Mouse (Mus musculus): ENCODE data around the gene Rpp38. TPM values are rescaled to one million over a fixed set of nuclear protein-coding genes. Genes with fewer than 3 reads are reported as not detected.
A peak's percentile ranks its signal among the peaks of the same experiment; 100 is the strongest.

The Rpp38 gene
- polyA plus RNA-seq, 1 experiment from 2014 or later = 10.6 TPM

DNA sequence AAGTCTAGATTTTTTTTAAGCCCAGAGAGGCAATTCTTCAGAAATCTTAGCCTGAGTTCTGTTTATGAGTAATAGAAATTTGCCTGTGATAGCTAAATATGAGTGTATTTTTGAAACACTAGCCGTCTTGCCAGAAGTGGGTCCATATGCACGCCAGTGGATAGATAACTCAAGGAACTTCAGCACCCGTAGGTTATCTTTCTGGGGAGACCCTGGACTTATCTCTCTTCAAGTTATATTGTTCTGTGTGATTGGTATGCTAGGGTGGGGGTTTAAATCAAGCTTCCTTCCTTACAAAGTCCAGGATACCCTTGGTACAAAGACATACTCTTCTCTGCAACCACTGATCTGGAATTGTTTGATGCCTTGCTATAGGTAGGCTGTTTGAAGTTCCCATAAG is 46.7 kb downstream of the Rpp38 start:
- H3K27ac ChIP-seq = 0 out of 2 replicates have a peak overlapping the region, but pooled peaks have one; percentile 34
- peak overlapping the region; percentile 73 for H3K4me3 ChIP-seq
- no peak for ATAC-seq (replicated peaks; ENCODE audit: insufficient number of reproducible peaks, insufficient read depth, low FRiP score, low read depth)
- H3K4me1 ChIP-seq (replicated peaks) = peaks cover 18% of the 10 kb centered on the region
- no peaks in the 10 kb centered on the region for H3K9me3 ChIP-seq (replicated peaks)
- no peaks in the 10 kb centered on the region for H3K36me3 ChIP-seq
- WGBS = 31% methylated on average over 3 of the region's 3 CpGs
- peak overlapping the region; percentile 3; the same call in 1 of the 2 replicates for H3K9ac ChIP-seq
- no peaks in the 10 kb centered on the region for H3K27me3 ChIP-seq
- peak overlapping the region; percentile 83 for H3K4me2 ChIP-seq

GRCm38 (mm10) chr2:3285181-3285530 is 47.3 kb downstream of the Rpp38 start:
- Histone ChIP-seq H3K4me3 (peak overlapping the region; percentile 73), H3K27ac (peak overlapping the region; percentile 89), H3K9ac (peak overlapping the region; percentile 84), H3K9me3 (replicated peaks) (no peaks in the 10 kb centered on the region), H3K4me2 (peak overlapping the region; percentile 83), H3K4me1 (replicated peaks) (peaks cover 18% of the 10 kb centered on the region), H3K27me3 (no peaks in the 10 kb centered on the region), H3K36me3 (no peaks in the 10 kb centered on the region)
- under 1% methylated on average over 6 of the region's 6 CpGs for WGBS
- ATAC-seq (replicated peaks; ENCODE audit: insufficient number of reproducible peaks, insufficient read depth, low FRiP score, low read depth) = no peak

GRCm38 (mm10) chr2:3284473-3285180 is 47.8 kb downstream of the Rpp38 start:
- Histone ChIP-seq H3K4me1 (replicated peaks) (peaks cover 18% of the 10 kb centered on the region), H3K36me3 (no peaks in the 10 kb centered on the region), H3K9ac (peak overlapping the region; percentile 84), H3K4me3 (peak overlapping the region; percentile 73), H3K27me3 (no peaks in the 10 kb centered on the region), H3K9me3 (replicated peaks) (no peaks in the 10 kb centered on the region), H3K4me2 (peak overlapping the region; percentile 83), H3K27ac (peak overlapping the region; percentile 89)
- WGBS = under 1% methylated on average over 54 of the region's 60 CpGs
- ATAC-seq (replicated peaks; ENCODE audit: insufficient number of reproducible peaks, insufficient read depth, low FRiP score, low read depth) = peak; percentile 20

DNA sequence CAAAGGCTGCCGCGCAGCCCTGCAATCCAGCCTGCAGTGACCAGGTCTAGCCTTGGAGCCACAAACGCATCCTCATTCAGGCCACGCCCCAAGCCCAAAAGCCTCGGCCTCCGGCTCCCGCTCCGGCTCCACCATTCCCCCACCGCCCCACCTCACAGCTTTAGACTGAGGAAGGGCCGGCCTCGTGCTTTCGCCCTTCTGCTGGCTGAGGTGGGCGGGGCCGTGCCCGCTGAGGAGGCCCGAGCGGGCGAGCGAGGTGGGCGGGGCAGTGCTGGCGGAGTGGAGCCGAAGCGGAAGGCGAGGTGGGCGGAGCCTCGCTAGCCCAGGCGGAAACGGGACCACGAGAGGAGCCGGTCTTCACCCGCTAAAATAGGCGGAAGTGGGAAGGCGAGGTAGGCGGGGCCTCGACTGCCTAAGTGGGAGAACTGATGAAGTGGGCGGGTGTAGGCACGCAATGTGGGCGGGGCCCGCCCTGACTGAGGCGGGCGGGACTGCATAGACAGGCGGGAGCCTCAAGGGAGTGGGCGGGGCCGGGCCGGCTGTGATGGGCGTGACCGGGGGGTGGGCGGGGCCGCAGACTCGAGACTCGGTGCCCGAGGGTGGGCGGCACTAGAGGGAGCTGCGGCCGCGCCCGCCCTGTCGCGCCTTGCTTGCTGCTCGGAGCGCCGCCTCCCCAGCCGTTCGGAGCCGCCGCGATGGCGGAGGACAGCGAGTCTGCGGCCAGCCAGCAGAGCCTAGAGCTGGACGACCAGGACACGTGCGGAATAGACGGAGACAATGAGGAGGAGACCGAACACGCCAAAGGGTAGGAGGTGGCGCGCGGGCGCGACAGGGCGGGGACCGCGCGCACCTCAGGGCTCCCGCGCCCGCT is 48.6 kb downstream of the Rpp38 start, which contains the start of gene Nmt2:
Gene Nmt2 (plus strand): TSS at position 611 of the 871 bp plus-strand sequence.
- H3K9me3 ChIP-seq (replicated peaks) = no peaks in the 10 kb centered on the region
- peak within 1 kb of the TSS; percentile 73 for H3K4me3 ChIP-seq
- peak within 1 kb of the TSS; percentile 84 for H3K9ac ChIP-seq
- H3K36me3 ChIP-seq = no peaks in the 10 kb centered on the region
- no peaks in the 10 kb centered on the region for H3K27me3 ChIP-seq
- peaks cover 18% of the 10 kb centered on the region for H3K4me1 ChIP-seq (replicated peaks)
- ATAC-seq (replicated peaks; ENCODE audit: insufficient number of reproducible peaks, insufficient read depth, low FRiP score, low read depth) = peak; percentile 97
- H3K27ac ChIP-seq = peak within 1 kb of the TSS; percentile 89
- peak within 1 kb of the TSS; percentile 83 for H3K4me2 ChIP-seq
- under 1% methylated on average over 80 of the region's 88 CpGs for WGBS

GRCm38 (mm10) chr2:3282866-3283601 is 49.4 kb downstream of the Rpp38 start:
- peaks cover 18% of the 10 kb centered on the region for H3K4me1 ChIP-seq (replicated peaks)
- H3K4me3 ChIP-seq = peak overlapping the region; percentile 73
- ATAC-seq (replicated peaks; ENCODE audit: insufficient number of reproducible peaks, insufficient read depth, low FRiP score, low read depth) = no peak
- H3K4me2 ChIP-seq = peak overlapping the region; percentile 83
- no peaks in the 10 kb centered on the region for H3K36me3 ChIP-seq
- no peaks in the 10 kb centered on the region for H3K9me3 ChIP-seq (replicated peaks)
- H3K9ac ChIP-seq = peak overlapping the region; percentile 60
- H3K27me3 ChIP-seq = no peaks in the 10 kb centered on the region
- peak overlapping the region; percentile 88 for H3K27ac ChIP-seq
- WGBS = 12% methylated on average over 12 of the region's 12 CpGs

DNA sequence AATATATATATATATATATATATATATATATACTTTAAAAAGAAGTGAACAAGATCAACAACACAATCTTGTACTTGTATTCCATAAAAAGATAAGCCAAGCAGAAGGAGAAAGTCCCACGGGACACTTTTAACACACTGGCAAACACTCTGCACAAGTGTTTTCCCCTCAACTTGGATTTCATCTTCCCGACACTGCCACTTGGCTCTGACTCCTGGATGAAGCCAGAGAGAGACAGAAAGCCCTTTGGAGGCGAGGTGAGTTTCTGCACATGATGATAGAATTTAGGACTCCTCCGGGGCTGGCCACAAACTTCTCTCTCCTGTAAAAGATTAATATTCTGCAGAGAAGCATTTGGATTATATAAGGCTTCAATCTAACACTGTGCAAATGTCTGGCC is 51.1 kb downstream of the Rpp38 start:
- H3K9ac ChIP-seq = no peak overlapping the region
- H3K36me3 ChIP-seq = no peaks in the 10 kb centered on the region
- H3K4me2 ChIP-seq = no peak overlapping the region
- no peaks in the 10 kb centered on the region for H3K9me3 ChIP-seq (replicated peaks)
- H3K4me3 ChIP-seq = no peak overlapping the region
- H3K27ac ChIP-seq = no peak overlapping the region
- 67% methylated on average over 4 of the region's 4 CpGs for WGBS
- ATAC-seq (replicated peaks; ENCODE audit: insufficient number of reproducible peaks, insufficient read depth, low FRiP score, low read depth) = no peak
- H3K27me3 ChIP-seq = no peaks in the 10 kb centered on the region
- H3K4me1 ChIP-seq (replicated peaks) = peaks cover 18% of the 10 kb centered on the region

Other genes starting within 250 kb of the Rpp38 start
- 21.8 and 27.0 TPM in 2 replicates for gene Fam171a1, start 218.4 kb downstream of the Rpp38 start, polyA plus RNA-seq (2015; fragmentation: Nextera tagmentation; extraction: Ambion mirVana)
- 26.4 and 30.6 TPM in 2 replicates for gene Nmt2, start 48.4 kb downstream of the Rpp38 start, polyA plus RNA-seq (2015; fragmentation: Nextera tagmentation; extraction: Ambion mirVana)
- 0.34 and 0.38 TPM in 2 replicates for gene Acbd7, start 3.5 kb upstream of the Rpp38 start, polyA plus RNA-seq (2015; fragmentation: Nextera tagmentation; extraction: Ambion mirVana)
- gene Olah, start 64.6 kb upstream of the Rpp38 start, polyA plus RNA-seq (2015; fragmentation: Nextera tagmentation; extraction: Ambion mirVana) = not detected in 2 replicates
- 0.47 and 1.0 TPM in 2 replicates for gene Meig1, start 90.0 kb upstream of the Rpp38 start, polyA plus RNA-seq (2015; fragmentation: Nextera tagmentation; extraction: Ambion mirVana)
- gene Dclre1c, start 91.5 kb upstream of the Rpp38 start, polyA plus RNA-seq (2015; fragmentation: Nextera tagmentation; extraction: Ambion mirVana) = 3.4 and 5.3 TPM in 2 replicates
- 5.3 and 7.0 TPM in 2 replicates for gene Suv39h2, start 142.4 kb upstream of the Rpp38 start, polyA plus RNA-seq (2015; fragmentation: Nextera tagmentation; extraction: Ambion mirVana)
- 2.7 and 3.2 TPM in 2 replicates for gene Gm45902, start 180.1 kb upstream of the Rpp38 start, polyA plus RNA-seq (2015; fragmentation: Nextera tagmentation; extraction: Ambion mirVana)
- gene Hspa14, start 180.2 kb upstream of the Rpp38 start, polyA plus RNA-seq (2015; fragmentation: Nextera tagmentation; extraction: Ambion mirVana) = 67.9 and 73.6 TPM in 2 replicates
- 0.37 and 0.45 TPM in 2 replicates for gene Cdnf, start 180.4 kb upstream of the Rpp38 start, polyA plus RNA-seq (2015; fragmentation: Nextera tagmentation; extraction: Ambion mirVana)
- 17.8 and 29.4 TPM in 2 replicates for gene Fam107b, start 237.8 kb upstream of the Rpp38 start, polyA plus RNA-seq (2015; fragmentation: Nextera tagmentation; extraction: Ambion mirVana)